Mouse (Mus musculus): ENCODE data around the gene Olfr1381.
"Not testable (repeated sequence)": the region's sequence is repeated elsewhere in the genome, so short reads cannot be mapped to it uniquely, and the experiment has no call there.

The Olfr1381 gene

DNA sequence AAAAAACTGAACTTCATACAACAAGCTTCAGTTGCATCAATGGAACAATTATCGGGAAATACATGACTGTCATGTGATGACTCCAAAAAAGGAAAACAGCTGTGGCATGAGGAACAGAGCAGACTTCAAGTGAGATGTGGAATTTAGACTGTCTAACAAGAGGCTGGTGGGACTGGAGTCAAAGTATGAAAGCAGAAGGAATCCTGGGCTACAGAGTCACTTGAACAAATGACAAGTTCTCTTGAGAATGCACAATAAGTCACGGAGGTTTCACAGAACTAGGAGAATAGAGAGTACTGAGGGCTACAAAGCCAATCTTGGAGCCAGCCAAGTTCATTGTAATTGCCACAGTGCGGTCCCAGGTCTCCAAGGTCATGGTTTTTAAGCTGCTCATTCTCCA lies at the start of gene Olfr1381:
Gene Olfr1381, plus strand, starts transcription at position 301 of the 400 bp plus-strand sequence.
- TF ChIP-seq GATA4 (IDR thresholded peaks at IDR 0.05; ENCODE audit: insufficient replicate concordance, low read length): not testable (repeated sequence)

DNA sequence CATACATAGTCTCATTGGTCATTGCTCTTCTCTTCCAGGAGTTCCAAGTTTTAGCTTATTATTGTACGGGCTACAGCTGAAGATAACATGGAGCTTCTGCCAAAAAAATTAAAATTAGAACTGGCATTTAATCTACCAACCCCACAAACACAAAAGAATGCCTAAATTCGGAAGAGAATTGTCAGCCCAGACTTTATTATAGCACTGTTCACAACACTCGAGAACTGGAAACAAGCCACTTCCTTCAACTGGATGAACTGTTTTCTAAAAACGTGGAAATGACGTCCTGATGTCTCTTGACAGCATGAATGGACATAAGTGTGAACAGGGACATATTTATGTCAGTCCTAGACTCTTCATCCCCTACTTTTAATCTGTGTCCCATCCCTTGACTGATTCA lies 25.2 kb upstream of the Olfr1381 start:
- TF ChIP-seq GATA4 (IDR thresholded peaks at IDR 0.05; ENCODE audit: insufficient replicate concordance, low read length): no peak

DNA sequence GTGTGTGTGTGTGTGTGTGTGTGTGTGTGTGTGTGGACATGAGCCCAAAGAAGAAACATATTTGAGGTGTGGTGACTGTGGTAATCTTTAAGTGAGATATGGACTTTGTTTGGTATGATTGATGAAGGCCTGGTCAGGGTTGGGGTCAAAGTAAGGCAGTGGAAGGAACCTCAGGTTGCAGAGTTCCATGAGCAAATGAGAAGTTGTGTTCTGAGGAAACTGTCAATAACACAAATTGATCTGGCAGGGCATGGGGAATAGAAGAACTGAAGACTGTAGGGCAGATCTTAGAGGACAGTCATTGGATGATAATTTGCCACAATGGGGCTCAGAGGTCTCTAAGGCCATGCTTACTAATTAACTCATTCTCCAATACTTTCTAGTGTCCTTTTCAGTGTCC lies 23.9 kb upstream of the Olfr1381 start, which contains the start of gene Olfr1383:
Gene Olfr1383, plus strand, starts transcription at position 301 of the 400 bp plus-strand sequence.
- TF ChIP-seq GATA4 (IDR thresholded peaks at IDR 0.05; ENCODE audit: insufficient replicate concordance, low read length): no peak

DNA sequence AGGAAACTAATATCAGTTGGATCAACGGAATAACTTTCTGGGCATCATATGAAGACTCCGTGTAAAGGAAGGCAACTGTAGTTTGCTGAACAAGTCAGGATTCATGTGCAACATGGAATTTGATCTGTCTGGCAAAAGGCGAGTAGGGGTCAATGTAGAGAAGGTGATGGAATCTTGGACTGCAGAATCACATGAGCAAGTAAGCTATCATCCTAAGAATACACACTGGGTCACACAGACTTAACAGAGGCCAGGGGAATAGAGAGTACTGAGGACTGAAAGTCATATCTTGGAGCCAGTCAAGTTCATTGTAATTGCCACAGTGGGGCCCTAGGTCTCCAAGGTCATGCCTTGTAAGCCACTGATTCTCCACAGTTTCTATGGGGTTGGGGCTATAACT lies 15.3 kb upstream of the Olfr1381 start, which contains the start of gene Olfr1382:
Gene Olfr1382, plus strand, starts transcription at position 301 of the 400 bp plus-strand sequence.
- no peak for TF ChIP-seq GATA4 (IDR thresholded peaks at IDR 0.05; ENCODE audit: insufficient replicate concordance, low read length)

DNA sequence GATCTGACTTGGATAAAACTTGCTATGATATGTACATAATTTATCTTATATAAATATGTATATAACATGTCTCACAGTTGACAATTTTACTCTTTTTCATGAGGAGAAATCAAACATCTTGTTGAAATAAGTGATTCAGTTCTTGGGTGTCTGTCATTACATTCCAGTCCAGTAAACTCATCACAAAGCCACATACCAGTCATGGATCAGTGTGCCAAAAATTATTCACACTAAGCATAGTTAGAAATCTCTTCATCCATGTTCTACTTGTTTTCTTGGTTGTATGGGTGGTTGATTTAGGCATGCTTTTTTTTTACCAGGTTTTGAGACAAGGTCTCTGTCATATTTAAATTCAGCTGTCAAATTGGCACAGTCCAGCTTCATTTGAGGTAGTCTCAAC lies 10.5 kb upstream of the Olfr1381 start:
- TF ChIP-seq GATA4 (IDR thresholded peaks at IDR 0.05; ENCODE audit: insufficient replicate concordance, low read length): no peak

DNA sequence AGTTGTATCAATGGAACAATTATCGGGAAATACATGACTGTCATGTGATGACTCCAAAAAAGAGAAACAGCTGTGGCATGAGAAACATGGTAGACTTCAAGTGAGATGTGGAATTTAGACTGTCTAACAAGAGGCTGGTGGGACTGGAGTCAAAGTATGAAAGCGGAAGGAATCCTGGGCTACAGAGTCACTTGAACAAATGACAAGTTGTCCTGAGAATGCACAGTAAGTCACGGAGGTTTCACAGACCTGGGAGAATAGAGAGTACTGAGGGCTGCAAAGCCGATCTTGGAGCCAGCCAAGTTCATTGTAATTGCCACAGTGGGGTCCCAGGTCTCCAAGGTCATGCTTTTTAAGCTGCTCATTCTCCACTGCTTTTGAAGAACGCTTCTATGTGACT lies 13.3 kb downstream of the Olfr1381 start, which contains the start of gene Olfr1380:
Gene Olfr1380, plus strand, starts transcription at position 301 of the 400 bp plus-strand sequence.
- not testable (repeated sequence) for TF ChIP-seq GATA4 (IDR thresholded peaks at IDR 0.05; ENCODE audit: insufficient replicate concordance, low read length)

DNA sequence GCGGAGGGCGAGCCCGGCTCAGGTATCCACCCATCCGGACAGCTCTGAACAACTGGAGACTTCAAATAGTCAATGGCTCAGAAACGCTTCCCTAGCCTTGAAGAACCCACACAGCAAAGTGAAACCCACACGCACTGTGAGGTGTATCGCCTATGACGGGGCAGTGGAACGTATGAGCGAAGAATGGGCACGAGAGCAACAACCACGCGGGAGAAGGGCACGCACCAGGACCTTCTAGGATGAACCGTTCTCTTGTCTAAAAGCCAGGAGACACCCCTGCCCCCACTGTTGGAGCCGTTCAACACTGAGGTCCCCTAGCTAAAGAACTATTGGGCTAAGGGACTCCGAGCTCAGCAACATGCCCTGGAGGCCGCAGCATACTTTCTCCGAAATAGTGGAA lies 47.0 kb downstream of the Olfr1381 start:
- no peak for TF ChIP-seq GATA4 (IDR thresholded peaks at IDR 0.05; ENCODE audit: insufficient replicate concordance, low read length)

All from liver, adult (tissue).